Mouse (Mus musculus): ENCODE data around the gene Chst3. TPM values are rescaled to one million over a fixed set of nuclear protein-coding genes. Genes with fewer than 3 reads are reported as not detected.
"Not testable (repeated sequence)": the region's sequence is repeated elsewhere in the genome, so short reads cannot be mapped to it uniquely, and the experiment has no call there.

Chst3 gene
- polyA plus RNA-seq, 1 experiment from 2014 or later, result 0.31 TPM

DNA sequence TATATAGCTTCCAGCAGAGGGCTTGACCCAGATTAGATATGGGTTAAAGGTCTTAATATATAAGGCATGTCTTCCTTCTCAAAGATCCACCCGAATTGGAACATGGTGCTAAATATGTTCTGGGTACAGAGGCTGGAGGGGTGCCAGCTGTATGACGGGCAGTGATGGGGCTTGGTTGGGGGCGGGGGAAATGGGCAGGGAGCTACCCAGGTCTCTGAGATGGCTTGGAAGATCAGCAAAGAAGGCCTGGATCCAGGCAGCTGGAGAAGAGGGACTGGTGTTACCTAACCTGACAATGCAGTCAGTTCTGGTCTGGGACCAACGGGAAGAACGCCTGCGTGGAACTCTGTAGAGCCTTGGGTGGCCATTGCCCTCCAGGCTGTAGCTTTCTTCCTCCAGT, 10.1 kb upstream of the Chst3 start:
- Histone ChIP-seq H3K36me3 (no peaks in the 10 kb centered on the region), H3K4me2 (no peak overlapping the region), H3K9ac (no peak overlapping the region), H3K4me1 (no peaks in the 10 kb centered on the region), H3K27me3 (replicated peaks) (0 out of 2 replicates have a peak, but pooled peaks cover 23% of the 10 kb centered on the region), H3K4me3 (no peak overlapping the region), H3K27ac (no peak overlapping the region), H3K9me3 (replicated peaks) (no peaks in the 10 kb centered on the region)
- ATAC-seq, result no peak
- WGBS (ENCODE audit: insufficient replicate concordance), result 64% methylated on average over 6 of the region's 6 CpGs

DNA sequence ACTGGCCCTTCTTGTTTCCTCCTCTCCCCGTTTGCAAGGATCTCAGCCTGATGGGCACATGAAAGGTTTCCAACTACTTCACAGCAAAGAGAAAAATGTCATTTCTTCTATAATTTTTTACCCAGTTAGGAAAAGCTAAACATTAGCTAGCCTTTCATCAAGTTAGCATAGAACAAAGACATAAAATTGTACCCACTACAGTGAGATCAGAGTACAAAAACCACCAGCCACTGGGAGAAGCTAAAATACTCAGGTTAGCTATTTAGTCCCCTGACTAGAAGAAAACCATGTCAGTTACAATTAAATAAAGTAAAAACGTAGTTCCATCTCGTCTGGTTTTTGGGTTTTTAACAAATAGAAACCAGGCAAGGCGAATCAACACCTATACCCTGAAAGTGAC, 8.6 kb upstream of the Chst3 start:
- Histone ChIP-seq H3K27ac (no peak overlapping the region), H3K4me3 (no peak overlapping the region), H3K9ac (no peak overlapping the region), H3K4me2 (no peak overlapping the region), H3K36me3 (no peaks in the 10 kb centered on the region), H3K9me3 (replicated peaks) (no peaks in the 10 kb centered on the region), H3K4me1 (no peaks in the 10 kb centered on the region), H3K27me3 (replicated peaks) (peaks cover 29% of the 10 kb centered on the region; the same call in 1 of the 2 replicates)
- no peak for ATAC-seq
- 48% methylated on average over 4 of the region's 4 CpGs for WGBS (ENCODE audit: insufficient replicate concordance)

DNA sequence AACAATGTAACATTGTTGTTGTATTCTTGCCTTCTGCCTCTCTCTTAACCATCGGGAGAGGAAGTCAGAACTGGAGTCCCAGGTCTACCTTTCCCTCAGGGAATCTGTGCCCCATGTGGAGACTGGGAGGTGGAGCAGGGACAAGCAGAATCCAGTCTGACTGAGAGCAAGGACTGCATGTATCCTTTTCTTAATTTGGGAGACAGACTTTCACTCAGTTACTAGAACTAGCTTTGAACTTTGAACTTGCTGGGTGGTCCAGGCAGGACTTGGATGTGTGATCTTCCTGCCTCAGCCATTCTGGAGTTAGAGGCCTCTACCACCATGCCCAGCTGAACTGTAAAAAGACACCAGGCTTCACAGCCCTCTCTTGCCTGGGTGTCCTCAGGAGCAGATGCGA, 5.5 kb upstream of the Chst3 start:
- Histone ChIP-seq H3K27me3 (replicated peaks) (peaks cover 40% of the 10 kb centered on the region), H3K9me3 (replicated peaks) (no peaks in the 10 kb centered on the region), H3K4me2 (no peak overlapping the region), H3K9ac (no peak overlapping the region), H3K27ac (no peak overlapping the region), H3K36me3 (no peaks in the 10 kb centered on the region), H3K4me3 (no peak overlapping the region), H3K4me1 (no peaks in the 10 kb centered on the region)
- no peak for ATAC-seq
- 52% methylated on average over 2 of the region's 2 CpGs for WGBS (ENCODE audit: insufficient replicate concordance)

DNA sequence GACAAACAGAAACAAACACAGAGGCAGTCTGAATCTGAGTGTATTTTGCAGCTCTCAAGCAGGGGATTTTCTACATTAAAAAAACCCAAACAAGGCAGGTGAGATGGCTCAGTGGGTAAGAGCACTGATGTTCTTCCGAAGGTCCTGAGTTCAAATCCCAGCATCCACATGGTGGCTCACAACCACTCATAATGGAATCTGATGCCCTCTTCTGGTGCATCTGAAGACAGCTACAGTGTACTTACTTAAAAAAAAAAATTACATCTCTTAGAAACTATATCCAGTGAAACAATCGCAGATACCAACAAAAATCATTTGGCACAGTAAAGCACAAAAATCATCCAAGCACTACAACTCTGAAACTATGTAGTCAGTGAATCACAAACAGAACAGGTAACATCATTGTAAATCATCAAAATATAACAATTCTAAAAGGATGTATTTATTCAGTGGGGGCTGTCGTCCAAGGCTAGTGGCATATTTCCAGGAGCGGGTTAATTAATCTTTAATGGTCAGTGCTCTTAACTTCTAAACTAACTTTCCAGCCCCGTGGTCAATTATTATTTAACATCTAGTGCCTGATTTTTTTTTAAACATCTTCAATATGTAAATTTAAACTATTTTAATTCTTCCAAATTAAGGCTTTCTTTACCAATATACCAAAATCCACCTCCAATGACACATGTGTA, 2.7 kb upstream of the Chst3 start:
- not testable (repeated sequence) for H3K4me3 ChIP-seq; H3K9me3 ChIP-seq (replicated peaks); H3K4me1 ChIP-seq; H3K4me2 ChIP-seq; H3K9ac ChIP-seq; H3K27ac ChIP-seq; ATAC-seq; H3K36me3 ChIP-seq
- 68% methylated on average over 5 of the region's 5 CpGs for WGBS (ENCODE audit: insufficient replicate concordance)
- H3K27me3 ChIP-seq (replicated peaks), result peaks cover 56% of the 10 kb centered on the region

DNA sequence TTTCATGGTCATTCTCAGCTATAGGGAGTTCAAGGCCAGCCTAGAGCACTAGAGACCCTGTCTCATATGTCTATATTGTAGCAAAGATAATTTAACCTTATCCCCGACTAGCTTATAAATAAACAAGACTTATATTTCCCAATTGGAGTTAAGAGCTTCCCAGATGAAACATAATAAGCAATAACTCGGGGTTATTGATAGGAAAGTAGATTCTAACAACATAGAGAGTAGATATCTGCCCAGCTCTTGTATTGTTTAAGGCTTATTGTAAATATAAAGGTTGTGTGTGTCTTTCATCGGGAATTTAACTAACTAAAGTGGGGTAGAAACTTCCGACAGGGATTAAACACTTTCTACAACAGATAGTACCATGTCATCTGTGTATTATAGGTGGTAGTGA, 1.5 kb upstream of the Chst3 start:
- Histone ChIP-seq H3K27ac (no peak overlapping the region), H3K36me3 (no peaks in the 10 kb centered on the region), H3K9ac (no peak overlapping the region), H3K4me1 (no peaks in the 10 kb centered on the region), H3K4me2 (no peak overlapping the region), H3K27me3 (replicated peaks) (peaks cover 67% of the 10 kb centered on the region), H3K4me3 (no peak overlapping the region), H3K9me3 (replicated peaks) (no peaks in the 10 kb centered on the region)
- no peak for ATAC-seq
- 58% methylated on average over 4 of the region's 4 CpGs for WGBS (ENCODE audit: insufficient replicate concordance)

DNA sequence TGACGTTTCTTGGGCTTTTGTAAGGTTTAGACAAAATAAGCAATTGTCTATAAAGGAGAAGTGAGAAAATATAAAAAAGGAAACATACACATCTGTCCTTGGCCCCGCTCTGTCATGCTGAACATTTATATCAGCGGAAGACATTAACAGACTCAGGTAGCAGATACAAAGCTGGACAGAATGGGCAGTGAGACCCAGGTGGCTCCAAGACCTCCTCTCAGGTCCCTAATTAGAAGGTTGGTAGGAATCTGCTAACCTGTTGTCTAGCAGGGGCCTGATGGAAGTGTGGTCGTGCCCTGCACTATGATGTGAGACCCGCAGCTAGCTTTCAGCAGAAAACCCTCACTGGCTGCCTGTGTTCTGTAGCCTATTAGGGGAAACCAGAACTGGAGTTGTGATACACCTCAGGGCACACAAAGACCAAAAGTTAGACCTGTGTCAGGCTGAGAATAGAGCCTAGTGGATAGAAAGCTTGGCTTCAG, 1.0 kb upstream of the Chst3 start:
- H3K36me3 ChIP-seq, result no peaks in the 10 kb centered on the region
- no peak overlapping the region for H3K4me2 ChIP-seq
- no peaks in the 10 kb centered on the region for H3K4me1 ChIP-seq
- no peak overlapping the region for H3K4me3 ChIP-seq
- ATAC-seq, result no peak
- no peak overlapping the region for H3K9ac ChIP-seq
- H3K9me3 ChIP-seq (replicated peaks), result no peaks in the 10 kb centered on the region
- 51% methylated on average over 5 of the region's 5 CpGs for whole genome bisulfite sequencing (ENCODE audit: insufficient replicate concordance)
- H3K27ac ChIP-seq, result no peak overlapping the region
- peaks cover 72% of the 10 kb centered on the region for H3K27me3 ChIP-seq (replicated peaks)

DNA sequence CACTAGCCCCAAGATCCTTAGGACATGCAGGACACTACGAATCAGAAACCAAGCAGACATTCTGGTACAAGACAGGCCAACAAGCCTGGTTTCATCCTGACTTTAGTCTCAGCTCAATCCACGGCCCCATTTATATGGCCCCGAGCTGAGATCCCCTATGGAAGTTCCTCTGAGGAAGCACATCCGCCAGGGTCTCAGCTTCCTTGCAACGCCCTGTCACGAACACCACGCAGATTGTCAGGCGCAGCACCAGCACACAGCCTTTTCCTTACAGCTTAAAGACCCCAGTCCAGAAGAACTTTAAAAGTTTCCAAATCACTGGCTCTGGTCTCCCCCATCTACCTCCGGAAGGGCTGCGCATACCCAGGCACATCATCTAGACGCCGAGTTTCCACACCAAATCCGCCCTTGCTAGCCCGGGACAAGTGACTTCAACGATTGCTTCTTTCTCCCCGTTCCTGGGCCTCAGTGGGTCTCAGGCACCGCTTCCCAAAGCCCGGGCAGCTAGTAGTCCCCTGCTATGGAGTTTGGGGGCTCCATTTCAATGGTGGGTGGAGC, 948 bp downstream of the Chst3 start:
- Histone ChIP-seq H3K4me3 (peak overlapping the region; percentile 52), H3K4me1 (no peaks in the 10 kb centered on the region), H3K27ac (no peak overlapping the region), H3K9me3 (replicated peaks) (no peaks in the 10 kb centered on the region), H3K4me2 (peak overlapping the region; percentile 65), H3K27me3 (replicated peaks) (peaks cover 86% of the 10 kb centered on the region), H3K9ac (no peak overlapping the region), H3K36me3 (no peaks in the 10 kb centered on the region)
- ATAC-seq, result no peak
- WGBS (ENCODE audit: insufficient replicate concordance), result 8% methylated on average over 18 of the region's 18 CpGs

DNA sequence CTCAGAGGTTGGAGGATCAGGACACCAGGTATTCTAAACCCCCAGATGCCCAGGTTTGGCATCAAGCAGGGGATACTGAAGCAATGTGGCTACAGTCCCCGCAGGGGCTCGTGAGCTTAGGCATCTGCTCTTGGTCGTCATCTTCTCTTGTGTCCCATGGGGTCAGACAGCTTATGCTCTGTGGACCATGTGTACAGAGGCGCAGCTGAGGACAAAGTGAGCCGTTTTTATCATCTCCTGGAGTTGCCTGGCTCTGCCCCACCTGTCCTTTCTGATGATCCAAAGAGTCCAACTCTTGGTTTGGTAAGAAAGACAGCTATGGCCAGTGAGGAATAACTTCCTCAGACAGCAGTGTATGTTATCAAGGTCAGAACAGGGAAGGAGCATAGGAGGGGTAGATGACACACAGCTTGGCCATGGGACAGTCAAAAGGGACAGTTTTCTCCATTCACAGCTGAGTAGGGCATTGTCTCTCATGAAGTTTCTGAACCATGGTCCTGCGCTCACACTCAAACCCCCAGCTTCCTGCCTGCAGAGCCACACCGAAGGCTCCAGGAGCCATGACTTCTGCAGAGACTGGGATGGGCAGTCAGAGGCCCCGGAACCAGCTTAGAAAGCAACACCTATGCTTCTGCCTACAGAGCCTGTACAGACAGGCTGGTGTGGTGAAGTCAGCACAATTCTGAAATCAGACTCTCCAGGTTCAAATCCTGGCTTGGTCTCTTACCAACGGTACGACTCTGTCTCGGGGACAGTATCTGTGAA, 2.5 kb downstream of the Chst3 start:
- Histone ChIP-seq H3K27ac (no peak overlapping the region), H3K27me3 (replicated peaks) (peaks cover 92% of the 10 kb centered on the region), H3K9ac (no peak overlapping the region), H3K9me3 (replicated peaks) (no peaks in the 10 kb centered on the region), H3K36me3 (no peaks in the 10 kb centered on the region), H3K4me1 (no peaks in the 10 kb centered on the region), H3K4me2 (no peak overlapping the region), H3K4me3 (no peak overlapping the region)
- no peak for ATAC-seq
- 65% methylated on average over 11 of the region's 11 CpGs for WGBS (ENCODE audit: insufficient replicate concordance)

DNA sequence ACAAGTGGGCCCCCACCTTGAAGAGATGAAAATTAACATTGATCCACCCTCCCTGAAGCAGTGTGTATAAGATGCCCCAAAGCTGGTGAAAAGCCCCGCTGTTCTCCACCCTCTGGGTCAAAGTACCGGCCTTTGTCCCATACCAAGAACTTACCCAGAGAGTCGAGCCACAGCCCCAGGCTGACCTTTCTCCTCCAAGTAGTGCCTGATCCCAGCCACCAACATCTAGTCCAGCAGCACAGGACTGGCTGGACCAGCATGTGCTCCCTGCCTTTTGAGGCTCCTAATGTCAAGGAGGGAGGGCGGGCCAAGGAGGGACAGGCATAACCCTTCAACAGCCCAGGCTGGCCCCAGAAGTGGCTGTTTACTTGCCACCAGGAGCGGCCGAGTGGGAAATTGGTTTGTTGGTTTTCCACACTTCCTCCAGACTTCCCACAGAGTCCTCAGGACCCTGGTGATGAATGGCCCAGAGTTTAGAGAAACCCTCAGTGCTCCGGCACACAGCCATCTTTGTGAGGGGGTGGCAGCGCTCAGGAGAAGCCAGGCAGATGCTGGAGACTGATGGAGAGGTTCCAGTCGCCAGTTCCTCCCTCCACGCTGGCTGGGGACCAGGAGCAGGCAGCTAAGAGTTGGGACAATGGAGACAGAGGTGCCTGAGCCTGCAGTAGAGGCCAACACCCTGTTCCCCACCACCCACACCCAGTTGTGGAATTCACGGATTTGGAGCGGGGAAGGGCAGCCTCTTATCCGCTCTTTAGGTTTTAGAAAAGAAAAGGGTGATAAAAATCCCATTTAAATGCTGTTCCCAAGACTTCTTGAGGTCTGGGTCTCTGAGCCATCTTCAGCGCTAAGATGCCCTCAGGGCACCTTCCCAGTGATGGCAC, 3.7 kb downstream of the Chst3 start:
- peaks cover 82% of the 10 kb centered on the region for H3K27me3 ChIP-seq (replicated peaks)
- no peak overlapping the region for H3K9ac ChIP-seq
- 44% methylated on average over 14 of the region's 14 CpGs for WGBS (ENCODE audit: insufficient replicate concordance)
- no peaks in the 10 kb centered on the region for H3K9me3 ChIP-seq (replicated peaks)
- H3K36me3 ChIP-seq, result no peaks in the 10 kb centered on the region
- no peak overlapping the region for H3K4me2 ChIP-seq
- ATAC-seq, result no peak
- no peaks in the 10 kb centered on the region for H3K4me1 ChIP-seq
- no peak overlapping the region for H3K27ac ChIP-seq
- no peak overlapping the region for H3K4me3 ChIP-seq

DNA sequence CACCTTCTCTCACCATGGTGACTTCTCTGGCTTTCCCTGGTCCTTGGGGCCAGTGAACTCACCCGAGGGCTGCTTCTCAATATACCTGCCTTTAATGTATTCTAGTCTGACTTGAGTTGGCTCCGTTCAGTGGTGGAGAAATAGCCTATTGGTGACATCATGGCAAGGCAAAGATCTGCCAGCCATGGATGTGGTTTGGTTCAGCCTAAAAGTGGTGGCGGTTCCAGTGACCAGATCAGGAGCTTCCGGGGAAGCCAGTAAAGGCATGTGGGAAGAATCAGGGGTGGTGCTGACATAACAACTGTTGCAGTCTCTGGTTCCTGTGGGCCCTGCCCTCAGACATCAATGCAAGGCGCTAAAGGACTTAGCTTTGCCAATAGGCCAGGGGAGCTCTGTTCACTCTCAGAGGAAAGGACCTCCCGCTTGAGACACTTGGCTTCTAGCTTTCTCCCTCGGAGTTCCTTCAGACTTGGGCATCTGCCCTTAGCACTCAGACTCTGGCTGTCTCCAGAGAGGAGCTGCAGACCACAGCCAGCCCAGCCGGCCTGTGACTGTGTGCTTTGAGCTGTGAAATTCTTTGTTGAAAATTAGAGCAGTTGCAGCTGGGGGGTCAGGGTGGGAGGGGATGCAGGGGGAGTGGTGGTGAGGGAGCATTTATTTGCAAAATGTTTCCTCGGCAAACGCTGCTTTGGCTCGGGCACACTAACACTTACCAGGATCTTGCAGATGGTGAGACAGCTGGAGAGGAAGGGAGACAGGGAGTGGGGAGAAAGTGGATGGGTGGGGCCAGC, 6.3 kb downstream of the Chst3 start:
- Histone ChIP-seq H3K27ac (no peak overlapping the region), H3K4me2 (no peak overlapping the region), H3K4me3 (no peak overlapping the region), H3K9ac (no peak overlapping the region), H3K4me1 (no peaks in the 10 kb centered on the region), H3K27me3 (replicated peaks) (peaks cover 57% of the 10 kb centered on the region), H3K36me3 (no peaks in the 10 kb centered on the region), H3K9me3 (replicated peaks) (no peaks in the 10 kb centered on the region)
- ATAC-seq, result no peak
- 29% methylated on average over 11 of the region's 11 CpGs for WGBS (ENCODE audit: insufficient replicate concordance)

DNA sequence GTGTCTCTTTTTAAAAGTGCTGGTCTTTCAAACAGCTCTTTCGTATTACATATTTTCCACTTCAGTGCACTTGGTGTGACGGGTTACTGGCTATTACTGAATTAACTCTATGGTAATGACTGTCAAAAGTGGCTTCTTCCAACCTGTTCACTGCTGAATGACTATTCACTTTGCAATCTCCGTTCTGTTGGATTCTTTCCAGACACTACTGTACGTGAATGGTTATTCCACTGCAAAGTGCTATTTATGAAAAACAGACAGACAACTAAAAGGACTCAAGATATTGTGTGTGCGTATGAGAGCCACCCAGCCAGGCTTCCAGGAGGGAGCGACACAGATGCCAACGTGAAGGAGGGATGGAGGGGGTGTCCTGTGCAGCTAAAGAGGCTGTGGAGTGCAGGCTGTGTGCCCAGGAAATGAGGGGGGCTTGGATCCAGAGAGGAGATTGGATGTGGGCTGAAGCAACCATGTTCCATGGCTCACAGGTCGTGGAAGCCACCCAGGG, 7.5 kb downstream of the Chst3 start:
- Histone ChIP-seq H3K9me3 (replicated peaks) (no peaks in the 10 kb centered on the region), H3K4me3 (no peak overlapping the region), H3K9ac (no peak overlapping the region), H3K4me1 (no peaks in the 10 kb centered on the region), H3K4me2 (no peak overlapping the region), H3K27ac (no peak overlapping the region), H3K27me3 (replicated peaks) (peaks cover 44% of the 10 kb centered on the region), H3K36me3 (no peaks in the 10 kb centered on the region)
- no peak for ATAC-seq
- 60% methylated on average over 8 of the region's 8 CpGs for WGBS (ENCODE audit: insufficient replicate concordance)
